Mouse (Mus musculus) kidney, adult 10 weeks (tissue): ENCODE measurements around the gene Txlng. TPM values are rescaled to one million over a fixed set of nuclear protein-coding genes. Genes with fewer than 3 reads are reported as not detected.

Experiments used
- polyA plus RNA-seq: library from polyadenylated mRNA; stranded (reverse); fragments of 350-450 nt; fragmentation: Illumina TruSeq; extraction: RNeasy Lipid Tissue Mini Kit (QIAGEN cat#74804); gene quantifications from one replicate; pipeline ENCODE4 v1.2.3, GENCODE M21; 2014; ENCODE audit warnings: low read depth, low replicate concordance

Txlng gene
- polyA plus RNA-seq, result 32.8 TPM

GRCm38 (mm10) chrX:162829203-162829708 is at the start of gene Txlng:
TSS of gene Txlng (minus strand) at chrX:162829454.

GRCm38 (mm10) chrX:162760115-162760942 is 68.9 kb downstream of the Txlng start, which contains the start of gene Rbbp7:
TSS of gene Rbbp7 (plus strand) at chrX:162760402.

Other genes starting within 250 kb of the Txlng start
- 80.2 TPM for gene Reps2, start 185.8 kb downstream of the Txlng start, polyA plus RNA-seq
- 309 TPM for gene Rbbp7, start 69.1 kb downstream of the Txlng start, polyA plus RNA-seq
- gene Syap1, start 59.0 kb upstream of the Txlng start, polyA plus RNA-seq, result 245 TPM
- gene Ctps2, start 71.8 kb upstream of the Txlng start, polyA plus RNA-seq, result 120 TPM
- 2,500 TPM for gene S100g, start 135.1 kb upstream of the Txlng start, polyA plus RNA-seq